Comparison of ENCODE assay signal across 21 mouse cellular contexts in genomic region chr7:67629681-67630080, GRCm38 (mm10). TPM values are rescaled to one million over a fixed set of nuclear protein-coding genes. Genes with fewer than 3 reads are reported as not detected.
DNase-seq lines count a peak whose midpoint lies in the region; ATAC-seq and TF ChIP-seq lines count a peak whose summit lies in the region.
"Had no signal": no experiment of that assay in that cellular context is flagged by ENCODE, and none has a peak within 500 bp of the region (broad histone marks: within the 10 kb centered on the region; RNA-seq: fewer than 3 reads in every experiment).

No protein-coding gene starts in this region.

- H3K4me2 ChIP-seq in limb, embryonic 11.5 days (ENCODE audit: low read depth, severe bottlenecking) = no peak overlapping the region
- no peak overlapping the region for H3K4me2 ChIP-seq in CH12.LX (ENCODE audit: insufficient read depth, low read depth, poor library complexity, severe bottlenecking)
- H3K4me2 ChIP-seq: embryonic facial prominence, embryonic 13.5 days; forebrain, embryonic 15.5 days; hindbrain, embryonic 14.5 days; liver, embryonic 13.5 days; midbrain, embryonic 13.5 days; neural tube, embryonic 13.5 days had no signal

- in situ Hi-C loops in CH12.LX (cut with MboI; ENCODE audit: low pct_ligation_motif_present, low pct_unique_long_range_greater_than_20kb, low sequenced_read_pairs) = loop anchor here (5.0 to 25.0 kb wide), 4 partner anchors 422 to 1192 kb away; partner anchors contain the start of gene Aldh1a3

- H3K9me3 ChIP-seq in limb, embryonic 11.5 days (ENCODE audit: control insufficient read depth, low read length) = no peaks in the 10 kb centered on the region
- no peaks in the 10 kb centered on the region for H3K9me3 ChIP-seq in limb, embryonic 10.5 days (replicated peaks)
- H3K9me3 ChIP-seq in CH12.LX (replicated peaks; ENCODE audit: low read length) = peaks cover 2% of the 10 kb centered on the region
- H3K9me3 ChIP-seq: embryonic facial prominence, embryonic 13.5 days; forebrain, embryonic 15.5 days; G1E; liver, embryonic 13.5 days; midbrain, embryonic 13.5 days; neural tube, embryonic 13.5 days had no signal

- dilution Hi-C loops in CH12.LX (cut with MboI; ENCODE audit: extremely low pct_ligation_motif_present, extremely low pct_unique_long_range_greater_than_20kb, low sequenced_read_pairs) = no loop called here

- intact Hi-C loops in heart, postnatal 25 days (cut with DNase I) = loop anchor here (2.0 to 10.0 kb wide), 5 partner anchors 175 to 917 kb away; no protein-coding TSS in a partner anchor

- no peak overlapping the region for H3K4me3 ChIP-seq in limb, embryonic 11.5 days (ENCODE audit: low read depth, low read length)
- no peak overlapping the region for H3K4me3 ChIP-seq in limb, embryonic 10.5 days
- no peak overlapping the region for H3K4me3 ChIP-seq in CH12.LX (replicated peaks in 1 of 3; ENCODE audit: low read depth in 2 of 3, low read length in 2 of 3, poor library complexity in 1 of 3)
- H3K4me3 ChIP-seq: embryonic facial prominence, embryonic 13.5 days; forebrain, embryonic 15.5 days; layer of hippocampus, adult 2 months; liver, embryonic 13.5 days; midbrain, embryonic 13.5 days; neural tube, embryonic 13.5 days had no signal

- H3K36me3 ChIP-seq in limb, embryonic 11.5 days (ENCODE audit: control insufficient read depth, insufficient read depth, low read length) = no peaks in the 10 kb centered on the region; the same call in 1 of the 2 replicates
- H3K36me3 ChIP-seq in limb, embryonic 10.5 days = 0 out of 2 replicates have a peak, but pooled peaks cover 2% of the 10 kb centered on the region
- H3K36me3 ChIP-seq in CH12.LX (replicated peaks in 1 of 2; ENCODE audit: control insufficient read depth in 1 of 2, insufficient read depth in 1 of 2, low read length in 1 of 2) = peaks cover 0 to 9% of the 10 kb centered on the region in 2 experiments
- H3K36me3 ChIP-seq: liver, embryonic 13.5 days had no signal

- TF ChIP-seq RAD21 in CH12.LX (IDR thresholded peaks at IDR 0.05; ENCODE audit: low read depth, low read length) = no peak; the same call in 1 of the 2 replicates

- no peak for ATAC-seq in limb, embryonic 11.5 days (ENCODE audit: insufficient number of reproducible peaks, low FRiP score, low TSS enrichment, low read depth)
- ATAC-seq: intestine, embryonic 16.5 days; midbrain, embryonic 13.5 days had no signal

- no peaks in the 10 kb centered on the region for H3K4me1 ChIP-seq in limb, embryonic 11.5 days (ENCODE audit: control insufficient read depth, insufficient read depth, low read length)
- peaks cover 5% of the 10 kb centered on the region; the same call in 1 of the 2 replicates for H3K4me1 ChIP-seq in limb, embryonic 10.5 days
- H3K4me1 ChIP-seq in CH12.LX (ENCODE audit: control insufficient read depth in 1 of 2, insufficient read depth in 2 of 2) = peaks cover 0 to 10% of the 10 kb centered on the region in 2 experiments; a peak in 2 of 4 replicates
- H3K4me1 ChIP-seq: forebrain, embryonic 15.5 days; liver, embryonic 13.5 days; midbrain, embryonic 13.5 days; neural tube, embryonic 13.5 days had no signal

- peak in 1 of 2 experiments; percentile 36; a peak in 2 of 4 replicates for TF ChIP-seq CTCF in CH12.LX (conservative IDR thresholded peaks at IDR 0.05 in 1 of 2, IDR thresholded peaks at IDR 0.05 in 1 of 2; ENCODE audit: low read depth in 2 of 2, low read length in 2 of 2)

- TF ChIP-seq EP300 in CH12.LX (IDR thresholded peaks at IDR 0.05; ENCODE audit: low read length) = no peak

- no peak overlapping the region for H3K27ac ChIP-seq in limb, embryonic 11.5 days (replicated peaks; ENCODE audit: low read depth, low read length)
- H3K27ac ChIP-seq in limb, embryonic 10.5 days = no peak overlapping the region
- H3K27ac ChIP-seq in CH12.LX (ENCODE audit: insufficient read depth, low read depth) = no peak overlapping the region
- H3K27ac ChIP-seq: embryonic facial prominence, embryonic 13.5 days; forebrain, embryonic 15.5 days; hindbrain, embryonic 14.5 days; liver, embryonic 13.5 days; midbrain, embryonic 13.5 days; neural tube, embryonic 13.5 days had no signal

- H3K9ac ChIP-seq in limb, embryonic 11.5 days (ENCODE audit: low read length) = no peak overlapping the region
- H3K9ac ChIP-seq in CH12.LX (ENCODE audit: insufficient read depth, low read depth) = no peak overlapping the region
- H3K9ac ChIP-seq: embryonic facial prominence, embryonic 13.5 days; forebrain, embryonic 15.5 days; liver, embryonic 13.5 days; midbrain, embryonic 13.5 days; neural tube, embryonic 13.5 days had no signal

- no peaks in the 10 kb centered on the region for H3K27me3 ChIP-seq in limb, embryonic 11.5 days (ENCODE audit: control insufficient read depth, insufficient read depth, low read length)
- H3K27me3 ChIP-seq in limb, embryonic 10.5 days (ENCODE audit: low read depth, poor library complexity, severe bottlenecking) = no peaks in the 10 kb centered on the region
- no peaks in the 10 kb centered on the region for H3K27me3 ChIP-seq in CH12.LX (replicated peaks)
- H3K27me3 ChIP-seq: embryonic facial prominence, embryonic 13.5 days; forebrain, embryonic 15.5 days; liver, embryonic 13.5 days; midbrain, embryonic 13.5 days; neural tube, embryonic 13.5 days had no signal

- DNase-seq in heart, adult 11 months = peak; percentile 87
- DNase-seq in heart, postnatal 25 days (ENCODE audit: low spot score) = no peak
- peak; percentile 36 for DNase-seq in limb, embryonic 11.5 days (ENCODE audit: low spot score)
- no peak for DNase-seq in limb, embryonic 10.5 days (ENCODE audit: low spot score)
- DNase-seq in CH12.LX (ENCODE audit: extremely low read depth) (no peak), ZHBTc4 (ENCODE audit: low read depth, low spot score) (peak; percentile 80)
- no peak for DNase-seq in cerebellum, postnatal 36 days
- no peak for DNase-seq in frontal cortex, postnatal 36 days (ENCODE audit: low spot score in 2 of 2)
- DNase-seq: cerebellum, adult 8-10 months; gastrocnemius, postnatal 25 days; kidney, postnatal 10 days; liver, embryonic 13.5 days; thymus, postnatal 25 days had no signal

- H3K79me2 ChIP-seq in CH12.LX (replicated peaks; ENCODE audit: control insufficient read depth, extremely low read depth, insufficient read depth, poor library complexity, severe bottlenecking) = no peaks in the 10 kb centered on the region

- no peak for TF ChIP-seq POLR2A in CH12.LX (IDR thresholded peaks at IDR 0.05; ENCODE audit: low read depth, low read length)

- WGBS in limb, embryonic 11.5 days = 42% methylated on average over 5 of the region's 5 CpGs
- 44% methylated on average over 5 of the region's 5 CpGs for WGBS in limb, embryonic 10.5 days

TF ChIP-seq in CH12.LX, 34 proteins besides CTCF, POLR2A, EP300 and RAD21:
- TF ChIP-seq USF1 (IDR thresholded peaks at IDR 0.05; ENCODE audit: low read depth, low read length) (no peak), SMC3 (IDR thresholded peaks at IDR 0.05; ENCODE audit: low read depth, low read length) (0 out of 2 replicates have a peak, but pooled peaks have one; percentile 1), ELF1 (IDR thresholded peaks at IDR 0.05; ENCODE audit: low read depth, low read length) (no peak), IRF4 (IDR thresholded peaks at IDR 0.05; ENCODE audit: low read depth, low read length) (no peak), MAFK (IDR thresholded peaks at IDR 0.05; ENCODE audit: insufficient replicate concordance, low read length) (no peak), JUN (IDR thresholded peaks at IDR 0.05; ENCODE audit: insufficient read depth, low read depth, low read length) (no peak), E2F4 (IDR thresholded peaks at IDR 0.05; ENCODE audit: insufficient replicate concordance, low read depth, low read length) (no peak)

RNA-seq across cellular contexts. Expression of gene Lrrc28, which starts 15.4 kb away (rescaled TPM):
- 10 to 100 TPM; 16.2 to 19.3 TPM for total RNA-seq in heart, postnatal 25 days (2021)
- 20.9 and 26.2 TPM in 2 replicates for polyA plus RNA-seq in limb, embryonic 11.5 days (2014; fragmentation: Nextera tagmentation; extraction: Ambion mirVana)
- polyA plus RNA-seq in limb, embryonic 10.5 days (2016; fragmentation: Nextera tagmentation; extraction: Ambion mirVana) = 18.9 and 22.5 TPM in 2 replicates
- 44.2 and 59.2 TPM in 2 replicates for total RNA-seq in CH12.LX (2012; rRNA removed)
- 57.1 and 63.5 TPM in 2 replicates for total RNA-seq in CH12.LX (2014; rRNA removed)
- 27.9 and 41.6 TPM in 2 replicates for polyA plus RNA-seq in CH12.LX (2012; ENCODE audit: insufficient read length, low read depth)

RNA-seq across cellular contexts. Expression of gene Ttc23, which starts 17.5 kb away (rescaled TPM):
- total RNA-seq in heart, postnatal 25 days (2021) = 10 to 100 TPM; 16.6 to 26.1 TPM
- polyA plus RNA-seq in limb, embryonic 11.5 days (2014; fragmentation: Nextera tagmentation; extraction: Ambion mirVana) = 64.9 and 70.7 TPM in 2 replicates
- 52.0 and 59.6 TPM in 2 replicates for polyA plus RNA-seq in limb, embryonic 10.5 days (2016; fragmentation: Nextera tagmentation; extraction: Ambion mirVana)
- total RNA-seq in CH12.LX (2012; rRNA removed) (0.89 and 1.6 TPM in 2 replicates), CH12.LX (2014; rRNA removed) (1.6 and 2.5 TPM in 2 replicates)
- 0.93 TPM in 2 replicates for polyA plus RNA-seq in CH12.LX (2012; ENCODE audit: insufficient read length, low read depth)

Comparison
In these comparisons a context has a peak if more than half of its experiments do, and no peak if none do; other contexts are left out.
1. DNase-seq: peak in heart, adult 11 months (single experiment), limb, embryonic 11.5 days (single experiment) and ZHBTc4 (single experiment); none in heart, postnatal 25 days (single experiment), limb, embryonic 10.5 days (single experiment), CH12.LX (single experiment), cerebellum, postnatal 36 days (0 of 2) and frontal cortex, postnatal 36 days (0 of 2).
2. RNA of gene Ttc23, which starts 17.5 kb away (polyA plus RNA-seq): 64.9 to 70.7 TPM in limb, embryonic 11.5 days and 52.0 to 59.6 TPM in limb, embryonic 10.5 days; 0.93 TPM in CH12.LX; every median in the first group is over 10 times any median in the second.